Mouse (Mus musculus) bone marrow macrophage, adult 2 months (primary cell): Measurements from ENCODE around the gene Rnaseh1. TPM values are rescaled to one million over a fixed set of nuclear protein-coding genes. Genes with fewer than 3 reads are reported as not detected.

Experiments
- H3K27ac ChIP-seq: 2 replicates; pipeline ENCODE4 v1.5.1; 2012; ENCODE audit warnings: low read depth, low read length; ENCODE audit not compliant: insufficient read depth
- H3K4me1 ChIP-seq: 2 replicates; pipeline ENCODE4 v1.6.1; 2012; ENCODE audit warnings: low read length; ENCODE audit not compliant: control insufficient read depth, insufficient read depth
- H3K4me3 ChIP-seq: 2 replicates; pipeline ENCODE4 v1.5.1; 2012; ENCODE audit warnings: mild to moderate bottlenecking, low read length, moderate library complexity; ENCODE audit not compliant: insufficient read depth
- CTCF ChIP-seq: IDR thresholded peaks from 2 replicates; pipeline ENCODE4 v1.5.1; 2012; ENCODE audit warnings: low read depth, mild to moderate bottlenecking, low read length, moderate library complexity
- POLR2A ChIP-seq: IDR thresholded peaks from 2 replicates; pipeline ENCODE4 v1.6.1; 2012; ENCODE audit warnings: mild to moderate bottlenecking, low read depth, low read length, borderline replicate concordance
- polyA plus RNA-seq: library from polyadenylated mRNA; stranded (reverse); fragments of >200 nt; gene quantifications from 2 replicates; pipeline ENCODE4 v1.2.4, GENCODE M21; 2012; ENCODE audit not compliant: missing spikeins, insufficient read depth, insufficient read length

Rnaseh1 gene
- polyA plus RNA-seq = 16.0 and 20.8 TPM in 2 replicates

DNA sequence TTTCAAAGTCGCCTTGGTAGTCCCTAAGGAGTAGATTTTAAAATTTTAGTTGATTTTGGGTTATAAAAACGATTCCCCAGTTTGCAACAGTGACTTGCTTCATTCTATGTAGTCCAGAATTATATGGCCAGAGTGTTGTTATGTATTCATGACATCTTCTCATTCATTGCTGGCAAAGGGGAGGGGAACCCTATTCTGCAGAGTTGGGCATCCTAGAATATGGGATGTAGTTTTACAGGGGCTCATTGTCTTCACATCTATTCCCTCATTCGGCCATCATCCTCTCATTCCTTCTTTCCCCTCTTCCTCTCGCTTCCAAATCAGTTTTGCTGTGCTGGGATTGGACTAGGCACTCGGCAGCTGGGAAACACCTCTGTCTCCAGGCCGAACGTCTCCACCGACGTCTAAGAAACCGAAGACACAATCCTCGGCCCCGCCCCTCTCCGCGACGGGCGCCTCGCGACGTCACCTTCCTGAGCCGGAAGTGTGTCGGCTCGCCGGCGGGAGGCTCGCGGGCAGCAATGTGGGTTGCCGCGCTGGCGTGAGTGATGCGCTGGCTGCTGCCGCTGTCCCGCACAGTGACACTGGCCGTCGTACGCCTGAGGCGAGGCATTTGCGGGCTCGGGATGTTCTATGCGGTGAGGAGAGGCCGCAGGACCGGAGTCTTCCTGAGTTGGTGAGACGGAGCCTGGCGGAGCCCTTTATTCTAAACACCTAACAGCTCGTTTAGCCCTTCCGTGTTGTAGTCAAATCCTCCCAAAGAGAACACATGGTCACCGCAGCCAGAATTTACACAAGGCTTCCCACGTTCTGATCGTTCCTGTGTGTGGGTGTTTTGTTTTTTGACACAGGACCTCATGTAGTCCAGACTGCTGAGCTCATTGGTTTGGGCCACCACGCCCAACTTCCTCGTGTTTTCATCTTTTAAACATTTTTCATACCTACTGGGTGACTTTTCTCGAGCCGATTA, at the start of gene Rnaseh1:
TSS of gene Rnaseh1 (plus strand) at position 462 of the 970 bp plus-strand sequence.
- H3K4me1 ChIP-seq = peaks cover 16% of the 10 kb centered on the region
- peak within 1 kb of the TSS; percentile 5 for H3K27ac ChIP-seq

DNA sequence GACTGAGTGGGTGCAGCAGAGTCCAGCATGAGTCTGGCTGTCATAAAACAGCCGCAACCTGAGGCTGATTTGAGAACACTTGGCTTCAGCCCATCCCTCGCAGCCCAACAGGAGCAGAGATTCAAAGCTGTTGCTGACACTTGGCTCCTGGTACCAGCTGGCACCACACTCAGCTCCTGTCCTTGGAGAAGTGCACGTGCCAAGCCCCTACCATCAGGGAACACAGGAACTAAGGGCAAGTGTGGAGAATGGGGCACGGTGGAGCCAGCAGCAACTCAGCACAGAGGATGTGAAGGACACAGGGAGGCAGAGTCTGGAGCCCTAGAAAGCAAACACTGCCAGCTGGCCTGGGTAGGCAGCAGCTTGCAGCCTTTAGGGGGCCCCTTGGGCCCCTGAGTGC, 47.1 kb upstream of the Rnaseh1 start:
- no peak overlapping the region for H3K4me3 ChIP-seq
- no peaks in the 10 kb centered on the region for H3K4me1 ChIP-seq
- TF ChIP-seq CTCF (no peak), POLR2A (no peak)
- H3K27ac ChIP-seq = no peak overlapping the region

More for the DNA sequence above, at the start of gene Rnaseh1:
- TF ChIP-seq POLR2A = peak; percentile 57; the same call in 1 of the 2 replicates
- TF ChIP-seq CTCF = no peak
- H3K4me3 ChIP-seq = peak within 1 kb of the TSS; percentile 71

DNA sequence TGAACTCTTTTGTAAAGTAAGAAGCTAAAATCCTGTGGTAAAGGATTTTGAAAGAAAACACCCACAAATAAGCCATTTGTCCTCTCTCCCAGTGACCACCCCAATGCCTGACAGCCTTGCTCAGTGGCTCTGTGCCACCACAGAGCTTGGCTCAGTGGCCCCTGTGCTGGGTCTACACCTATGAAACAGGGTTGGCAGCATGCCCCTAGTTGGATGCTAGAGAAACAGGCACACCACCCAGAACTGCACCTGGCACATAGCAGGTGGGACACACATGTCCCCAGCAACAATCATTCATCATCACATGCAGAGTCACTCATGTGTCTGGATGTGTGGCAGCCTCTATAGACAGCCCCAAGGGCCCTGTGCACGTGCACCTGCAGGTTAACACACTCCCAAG, 45.9 kb upstream of the Rnaseh1 start:
- H3K27ac ChIP-seq = no peak overlapping the region
- H3K4me1 ChIP-seq = no peaks in the 10 kb centered on the region
- H3K4me3 ChIP-seq = no peak overlapping the region
- TF ChIP-seq POLR2A (no peak), CTCF (no peak)

DNA sequence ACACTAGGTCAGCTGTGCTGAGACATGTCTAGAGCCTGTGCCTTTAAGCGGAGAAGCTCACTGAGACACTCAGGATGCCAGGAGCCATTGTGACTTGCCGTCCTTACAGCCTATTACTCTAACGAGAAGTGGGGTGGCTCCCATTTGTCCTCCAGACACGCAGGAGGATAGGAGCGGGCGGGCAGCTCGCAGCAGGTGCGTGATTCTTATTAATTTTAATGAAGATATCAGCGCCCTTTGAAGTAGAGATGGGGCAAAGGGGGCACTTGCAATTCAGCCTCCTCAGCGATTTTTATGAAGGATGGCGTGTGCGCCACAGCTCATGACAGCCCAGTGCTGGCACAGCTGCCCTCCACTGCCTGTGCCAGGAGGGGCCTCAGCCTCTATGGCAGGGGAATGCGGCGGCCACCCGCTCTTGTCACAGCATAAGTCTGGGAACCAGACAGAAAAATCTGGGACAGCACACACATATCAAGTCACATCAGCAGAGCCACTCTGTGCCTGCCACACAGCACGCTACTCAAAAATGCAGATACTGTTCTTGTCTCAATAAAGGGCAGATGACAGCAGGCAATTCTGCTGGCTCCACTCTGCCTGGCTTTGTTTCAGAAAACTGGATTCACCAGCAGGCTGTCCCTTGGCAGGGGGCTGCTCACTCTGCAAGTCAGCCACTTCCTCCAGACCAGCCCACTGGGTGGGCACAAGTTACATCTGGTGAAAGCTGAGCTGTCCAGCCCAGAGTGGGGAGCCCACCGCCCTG, 41.7 kb upstream of the Rnaseh1 start:
- H3K4me3 ChIP-seq = no peak overlapping the region
- H3K27ac ChIP-seq = no peak overlapping the region
- no peak for TF ChIP-seq CTCF
- TF ChIP-seq POLR2A = no peak
- H3K4me1 ChIP-seq = no peaks in the 10 kb centered on the region

DNA sequence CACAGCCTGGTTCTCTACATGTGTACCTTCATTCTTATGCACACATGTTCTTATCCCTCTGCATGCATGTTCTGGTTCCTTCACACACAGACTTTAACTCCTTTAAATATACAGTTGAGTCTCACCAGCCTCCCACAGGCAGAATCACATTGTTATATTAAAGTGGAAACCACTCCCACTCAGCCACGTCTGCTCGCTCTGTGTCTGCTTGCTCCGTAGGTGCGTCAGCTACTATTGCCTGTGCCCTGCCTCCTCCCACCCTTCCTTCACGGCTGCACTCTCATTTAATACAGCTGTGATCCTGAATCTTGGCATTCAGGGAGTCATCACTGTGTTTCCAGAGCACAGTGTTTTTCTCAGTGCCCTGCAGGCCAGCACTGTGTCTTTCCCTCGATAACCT, 37.0 kb upstream of the Rnaseh1 start:
- Histone ChIP-seq H3K4me1 (no peaks in the 10 kb centered on the region), H3K27ac (no peak overlapping the region), H3K4me3 (no peak overlapping the region)
- TF ChIP-seq CTCF (no peak), POLR2A (no peak)

DNA sequence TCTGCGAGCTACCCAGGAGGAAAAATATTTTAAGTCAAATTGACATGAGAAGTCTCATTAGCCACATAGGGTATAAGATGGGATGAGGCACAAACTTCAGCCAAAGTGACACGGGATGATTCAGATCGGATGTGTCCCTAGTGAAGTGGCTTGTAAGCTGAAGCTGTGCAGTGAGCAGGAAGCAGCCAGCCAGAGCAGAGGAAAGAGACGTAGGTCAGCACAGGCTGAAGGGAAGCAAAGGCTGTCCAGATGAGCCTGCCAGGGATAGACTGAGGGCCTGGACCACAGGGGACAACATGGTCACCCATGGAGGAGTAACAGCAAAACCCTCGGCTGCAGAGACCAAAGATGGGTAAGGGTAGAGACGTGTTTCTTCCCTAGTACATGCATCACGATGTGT, 35.0 kb upstream of the Rnaseh1 start:
- TF ChIP-seq POLR2A = no peak
- TF ChIP-seq CTCF = no peak
- H3K27ac ChIP-seq = no peak overlapping the region
- no peak overlapping the region for H3K4me3 ChIP-seq
- H3K4me1 ChIP-seq = no peaks in the 10 kb centered on the region

DNA sequence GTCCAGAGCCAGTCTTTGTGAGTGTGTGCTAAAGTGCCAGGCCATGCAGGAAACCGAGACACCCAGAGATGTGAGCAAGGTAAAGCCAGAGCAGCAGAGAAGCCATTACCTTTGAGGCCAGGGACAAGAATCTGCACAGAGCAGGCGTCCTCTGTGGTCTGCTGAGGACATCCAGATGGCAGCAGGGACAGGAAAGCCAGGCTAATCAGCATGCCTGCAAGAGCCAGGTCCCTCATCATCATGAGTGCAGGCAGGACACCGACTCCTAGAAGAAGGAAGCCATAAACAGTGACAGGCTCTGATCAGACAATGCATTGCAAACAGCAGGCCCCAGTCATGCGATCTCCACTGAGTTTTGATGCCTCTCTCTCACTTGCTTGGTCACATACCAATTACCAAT, 32.1 kb upstream of the Rnaseh1 start:
- Histone ChIP-seq H3K4me1 (no peaks in the 10 kb centered on the region), H3K27ac (no peak overlapping the region), H3K4me3 (no peak overlapping the region)
- no peak for TF ChIP-seq POLR2A
- TF ChIP-seq CTCF = no peak

DNA sequence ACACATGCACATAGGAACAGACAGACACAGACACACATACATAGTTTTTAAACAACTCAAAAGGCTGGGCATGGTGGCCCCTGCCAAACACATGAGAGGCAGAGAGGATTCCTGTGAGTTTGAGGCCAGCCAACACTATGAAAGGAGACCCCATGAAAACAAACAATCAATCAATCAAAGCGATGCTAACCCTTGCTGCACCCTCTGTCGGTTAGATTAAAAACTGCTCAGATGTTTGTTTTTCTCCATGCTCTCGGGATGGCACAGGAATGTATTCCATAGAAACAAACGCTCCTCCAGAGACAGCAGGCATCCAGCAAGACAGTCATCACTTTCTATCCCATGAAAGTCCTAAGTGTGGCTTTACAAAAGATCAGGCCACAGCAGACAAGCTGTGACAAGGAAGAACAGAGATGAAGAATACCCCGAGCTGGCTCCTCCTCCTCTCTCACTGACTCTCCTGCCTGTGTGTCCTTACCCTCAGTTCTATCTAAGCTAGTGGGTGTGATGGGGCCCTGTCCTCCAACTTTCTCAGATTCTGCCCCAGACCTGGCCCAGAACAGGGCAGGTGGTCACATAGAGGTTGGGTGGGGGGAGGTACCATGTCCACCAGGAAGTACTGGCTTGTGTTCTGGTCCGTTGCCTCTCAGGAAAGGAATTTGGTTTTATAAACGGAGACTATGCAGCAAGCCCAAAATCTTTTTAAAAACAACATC, 27.8 kb upstream of the Rnaseh1 start:
- TF ChIP-seq CTCF = no peak
- TF ChIP-seq POLR2A = no peak
- Histone ChIP-seq H3K27ac (no peak overlapping the region), H3K4me3 (no peak overlapping the region)

DNA sequence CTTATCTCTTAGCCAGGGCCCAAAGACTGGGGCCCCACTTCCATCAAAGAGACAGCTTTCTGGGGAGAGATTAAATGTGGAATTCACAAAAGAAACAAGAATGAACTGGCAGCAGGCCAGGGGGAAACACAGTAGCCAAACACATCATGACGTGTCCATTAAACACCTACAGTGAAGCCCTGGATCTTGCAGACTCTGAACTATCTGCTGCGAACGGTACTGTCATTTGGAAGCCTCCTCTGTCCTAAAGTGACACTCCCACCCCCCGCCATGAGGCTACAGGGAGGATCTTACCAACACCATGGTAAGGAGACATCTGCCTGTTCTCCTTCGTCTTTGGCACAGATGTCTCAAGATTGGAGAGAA, 27.3 kb upstream of the Rnaseh1 start:
- Histone ChIP-seq H3K4me3 (no peak overlapping the region), H3K27ac (no peak overlapping the region), H3K4me1 (no peaks in the 10 kb centered on the region)
- TF ChIP-seq CTCF (no peak), POLR2A (no peak)

More for the DNA sequence above, 27.8 kb upstream of the Rnaseh1 start:
- no peaks in the 10 kb centered on the region for H3K4me1 ChIP-seq

DNA sequence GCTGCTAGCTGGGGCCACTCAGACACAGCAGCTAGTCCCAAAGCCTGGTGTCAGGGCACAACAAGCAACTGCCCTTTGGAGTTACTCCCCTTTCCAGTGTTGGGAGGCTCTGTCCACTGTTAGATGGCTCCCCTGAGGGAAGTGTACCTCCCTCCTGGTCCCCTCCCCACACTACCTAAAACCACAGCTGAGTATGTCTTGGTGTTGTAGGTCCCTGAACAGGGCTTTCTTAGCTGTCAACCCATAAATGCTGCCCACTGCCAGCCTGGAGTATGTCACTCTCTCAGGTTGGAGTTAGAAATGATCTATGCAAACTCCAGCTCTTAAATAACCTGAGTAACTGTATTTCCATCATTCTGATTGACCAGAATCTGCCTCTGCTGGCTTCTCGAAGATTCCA, 26.8 kb upstream of the Rnaseh1 start:
- no peak overlapping the region for H3K4me3 ChIP-seq
- no peak overlapping the region for H3K27ac ChIP-seq
- no peaks in the 10 kb centered on the region for H3K4me1 ChIP-seq
- no peak for TF ChIP-seq POLR2A
- no peak for TF ChIP-seq CTCF
